Mouse (Mus musculus) T-helper 2 cell (primary cell): Measurements from ENCODE around the gene Gm45233.

Experiments used
- in situ Hi-C: fragments of 300-600 bp; cut with MboI, MseI; formaldehyde crosslinking; loops from one replicate; pipeline ENCODE4 v1.15.1; 2025; ENCODE audit warnings: high pct_unique_total_duplicates

Gm45233 gene

GRCm38 (mm10) chr7:43443917-43444293 lies at the start of gene Gm45233, which contains the start of gene Etfb:
Gene Gm45233, plus strand, starts transcription at chr7:43444128.
Gene Etfb, plus strand, starts transcription at chr7:43444083.
- in situ Hi-C loops = no loop called here

GRCm38 (mm10) chr7:43399501-43399900 lies 44.4 kb upstream of the Gm45233 start:
- in situ Hi-C loops = no loop called here

GRCm38 (mm10) chr7:43402718-43403117 lies 41.2 kb upstream of the Gm45233 start:
- in situ Hi-C loops = no loop called here

DNA sequence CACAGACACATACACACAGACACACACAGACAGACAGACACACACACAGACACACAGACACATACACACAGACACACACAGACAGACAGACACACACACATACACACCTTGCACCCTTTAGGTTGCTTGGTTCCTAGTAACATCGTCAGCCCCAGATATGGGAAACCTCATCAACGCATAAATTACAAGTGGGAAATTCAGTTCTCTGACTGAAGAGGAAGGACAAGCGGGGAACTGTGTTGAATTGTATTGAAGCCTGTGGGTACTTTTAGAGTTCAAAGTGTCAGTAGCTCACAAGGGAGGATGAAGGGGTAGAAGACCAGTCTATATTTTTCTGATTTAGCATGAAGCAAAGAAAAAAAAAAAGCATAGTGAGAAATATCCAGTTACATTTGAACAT lies 36.4 kb upstream of the Gm45233 start:
- in situ Hi-C loops = no loop called here

DNA sequence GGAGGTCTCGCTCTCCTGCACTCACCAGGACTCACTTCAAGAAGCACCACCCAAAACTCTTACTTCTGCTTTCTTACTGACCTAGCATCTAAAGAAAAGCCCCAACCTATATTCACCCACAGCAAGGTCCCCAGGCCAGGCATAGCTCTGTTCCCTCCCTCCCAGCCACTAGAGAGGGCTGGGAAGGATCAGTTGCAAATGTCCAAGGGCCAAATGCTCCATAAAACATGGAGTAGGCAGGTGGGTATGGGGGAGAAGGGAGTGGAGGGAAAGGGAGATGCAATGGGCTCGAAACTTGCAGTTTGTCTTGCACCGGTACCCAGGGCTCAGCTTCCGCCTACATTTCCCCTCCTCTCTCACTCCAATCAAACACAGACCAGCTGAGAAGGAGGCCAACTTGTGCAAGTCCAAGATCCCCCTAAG lies 35.8 kb upstream of the Gm45233 start, which contains the start of gene Siglecg:
Gene Siglecg (plus strand): TSS at position 74 of the 423 bp plus-strand sequence.
- in situ Hi-C loops = no loop called here

GRCm38 (mm10) chr7:43409084-43409483 lies 34.8 kb upstream of the Gm45233 start:
- in situ Hi-C loops = no loop called here

- in situ Hi-C loops = loop anchor here (5.0 kb wide), 1 partner anchor 1381 kb away; no protein-coding TSS in a partner anchor
Observed at GRCm38 (mm10) chr7:43411724-43412123, 32.2 kb upstream of the Gm45233 start.

DNA sequence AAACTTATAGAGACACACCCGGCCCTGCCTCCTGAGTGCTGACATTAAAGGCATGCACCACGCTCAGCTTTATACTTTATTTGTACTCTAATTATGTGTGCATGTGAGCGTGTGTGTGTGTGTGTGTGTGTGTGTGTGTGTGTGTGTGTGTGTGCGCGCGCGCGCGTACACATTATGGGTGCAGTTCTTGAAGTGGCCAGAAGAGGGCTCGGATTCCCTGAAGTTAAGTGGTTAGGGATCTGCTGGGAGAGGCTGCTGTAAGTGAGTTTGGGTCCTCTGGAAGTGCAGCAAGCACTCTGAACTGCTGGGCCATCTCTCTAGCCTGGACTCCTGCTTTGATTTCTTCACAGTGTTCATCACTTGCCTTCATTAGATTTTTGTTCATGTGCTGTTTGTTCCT lies 26.6 kb upstream of the Gm45233 start:
- in situ Hi-C loops = no loop called here

DNA sequence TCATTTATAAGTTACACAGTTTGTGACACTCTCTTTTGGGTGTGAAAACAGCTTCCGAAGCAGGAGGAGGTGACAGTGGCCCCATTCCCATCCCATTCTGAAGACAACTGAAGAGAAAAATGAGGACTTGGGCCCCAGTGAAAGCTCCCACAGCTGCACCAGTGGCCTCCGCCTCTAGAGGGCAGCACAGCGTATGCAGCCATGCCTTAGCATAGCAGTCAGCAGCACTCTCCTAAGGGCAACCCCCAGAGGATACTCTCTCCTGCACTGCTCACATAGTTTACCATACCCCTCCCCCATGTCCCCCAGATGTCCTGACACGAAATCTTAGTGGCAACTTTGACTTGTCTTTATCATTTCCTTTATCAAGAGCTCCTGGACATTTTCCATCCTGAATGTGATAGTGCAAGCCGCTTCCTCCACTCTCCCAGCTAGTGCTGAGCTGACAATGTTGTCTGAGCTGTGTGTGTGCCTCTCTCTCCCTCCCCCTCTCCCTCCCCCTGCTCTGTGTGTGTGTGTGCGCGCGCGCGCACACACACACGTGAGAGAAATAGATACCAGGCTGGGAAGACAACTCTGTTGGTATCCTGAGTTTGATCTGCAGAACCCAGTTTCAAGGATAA lies 20.8 kb upstream of the Gm45233 start:
- in situ Hi-C loops = no loop called here

GRCm38 (mm10) chr7:43423991-43424625 lies 19.8 kb upstream of the Gm45233 start:
- in situ Hi-C loops = no loop called here

GRCm38 (mm10) chr7:43427406-43427805 lies 16.5 kb upstream of the Gm45233 start, which contains the start of gene Lim2:
Gene Lim2, plus strand, starts transcription at chr7:43427670.
- in situ Hi-C loops = no loop called here

DNA sequence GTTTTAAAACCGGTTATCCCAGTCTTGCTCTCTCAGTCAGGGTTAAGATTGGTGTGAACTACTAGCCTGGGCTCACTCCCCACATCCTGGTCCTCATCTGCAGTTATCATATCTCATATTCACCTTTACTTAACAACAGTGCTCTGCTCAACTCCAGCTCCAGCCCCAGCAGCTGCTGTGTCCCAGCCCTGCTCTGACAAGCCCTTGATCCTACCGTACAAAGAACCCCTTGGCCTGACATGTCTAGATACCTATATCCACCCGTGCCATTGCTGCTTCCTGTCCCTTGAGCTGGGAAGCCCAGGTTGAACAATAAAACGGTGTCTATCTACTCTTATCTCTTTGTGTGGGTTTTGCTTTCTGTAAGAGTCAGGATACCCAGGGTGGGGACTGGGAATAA lies 14.4 kb upstream of the Gm45233 start:
- in situ Hi-C loops = no loop called here

- in situ Hi-C loops = no loop called here
Observed at GRCm38 (mm10) chr7:43432891-43433290, 11.0 kb upstream of the Gm45233 start.

- in situ Hi-C loops = no loop called here
Observed at GRCm38 (mm10) chr7:43434676-43435075, 9.3 kb upstream of the Gm45233 start.

GRCm38 (mm10) chr7:43436341-43437255 lies 7.3 kb upstream of the Gm45233 start, which contains the start of gene Nkg7:
Gene Nkg7, plus strand, starts transcription at chr7:43437073.
- in situ Hi-C loops = no loop called here

- in situ Hi-C loops = no loop called here
Observed at GRCm38 (mm10) chr7:43438611-43439010, 5.3 kb upstream of the Gm45233 start.

GRCm38 (mm10) chr7:43440482-43440881 lies 3.4 kb upstream of the Gm45233 start, which contains the start of gene Cldnd2:
Gene Cldnd2, plus strand, starts transcription at chr7:43440782.
- in situ Hi-C loops = no loop called here

GRCm38 (mm10) chr7:43441071-43441470 lies 2.9 kb upstream of the Gm45233 start:
- in situ Hi-C loops = no loop called here

DNA sequence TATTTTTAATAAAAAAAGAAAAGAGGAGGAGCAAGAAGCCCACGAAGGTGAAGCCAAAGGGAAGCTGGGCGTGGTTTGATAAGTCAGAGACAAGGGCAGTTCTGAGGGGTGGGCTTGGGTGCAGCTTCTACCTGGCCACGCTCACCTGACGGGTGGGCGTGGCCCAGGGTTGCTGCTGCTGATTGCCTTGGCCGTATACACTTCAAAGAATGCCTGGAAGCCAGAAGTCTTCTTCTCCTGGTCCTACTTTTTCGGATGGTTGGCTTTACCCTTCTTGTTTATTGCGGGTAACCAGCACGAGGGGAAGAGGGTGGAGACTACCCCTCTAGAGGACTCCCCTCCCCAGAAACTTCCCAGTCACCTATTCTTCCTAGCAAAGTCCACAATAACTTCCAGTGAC lies 1.2 kb upstream of the Gm45233 start:
- in situ Hi-C loops = no loop called here

DNA sequence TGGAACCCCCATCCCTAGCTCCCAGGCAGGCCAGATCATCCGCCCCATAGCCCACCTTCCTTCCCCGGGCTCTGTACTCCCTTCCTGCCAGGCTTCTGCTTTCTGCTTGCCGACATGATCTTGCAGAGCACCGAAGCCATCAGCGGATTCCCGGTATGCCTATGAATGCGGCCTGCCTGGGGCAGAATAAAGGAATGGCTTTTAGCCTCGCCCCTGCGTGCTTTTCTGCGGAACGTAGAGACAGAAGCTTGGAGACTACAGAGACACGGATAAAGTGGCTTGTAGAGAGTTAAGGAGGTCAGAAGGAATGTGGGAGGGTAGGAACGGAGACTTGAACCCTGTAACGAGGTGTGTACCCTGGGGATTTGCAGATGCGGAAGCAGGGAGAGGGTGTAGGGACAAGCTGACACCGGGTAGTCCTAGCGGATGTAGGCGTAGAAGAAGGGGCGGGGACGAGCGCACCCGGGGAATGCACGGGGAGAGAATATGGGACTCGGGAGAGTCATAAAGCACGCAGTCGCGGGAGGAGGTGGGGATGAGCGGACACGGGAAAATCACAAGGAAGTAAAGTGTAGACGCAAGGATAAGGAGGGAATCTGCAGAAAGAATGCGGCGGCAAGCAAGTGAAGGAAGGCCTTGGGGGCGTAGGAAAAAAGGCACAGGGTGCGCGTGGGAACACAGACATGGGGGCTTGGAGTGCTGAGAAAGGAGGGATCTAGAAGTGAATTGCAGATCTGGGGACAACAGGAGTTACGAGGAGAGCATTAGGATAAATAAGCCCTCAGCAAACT lies 607 bp upstream of the Gm45233 start:
- in situ Hi-C loops = no loop called here

GRCm38 (mm10) chr7:43447801-43448200 lies 3.9 kb downstream of the Gm45233 start:
- in situ Hi-C loops = no loop called here
